Mouse (Mus musculus): ENCODE data around the gene Tob2. TPM values are rescaled to one million over a fixed set of nuclear protein-coding genes. Genes with fewer than 3 reads are reported as not detected.

The Tob2 gene
- polyA plus RNA-seq, 1 experiment: not detected

- 82% methylated on average over 7 of the region's 7 CpGs for WGBS
- Histone ChIP-seq H3K27ac (ENCODE audit: insufficient read depth, low read depth, low read length) (no peak overlapping the region), H3K4me1 (ENCODE audit: control insufficient read depth, insufficient read depth, low read length) (peaks cover 7% of the 10 kb centered on the region), H3K4me3 (ENCODE audit: insufficient read depth, low read depth, low read length) (no peak overlapping the region)
- TF ChIP-seq CTCF (IDR thresholded peaks at IDR 0.05; ENCODE audit: insufficient read depth, low read depth, low read length): no peak
- TF ChIP-seq POLR2A (IDR thresholded peaks at IDR 0.05; ENCODE audit: insufficient read depth, low read depth, low read length): no peak
These were observed 30.0 kb downstream of the Tob2 start for GRCm38 (mm10) chr15:81828426-81829207.

GRCm38 (mm10) chr15:81824832-81825231 is 33.8 kb downstream of the Tob2 start:
- WGBS: 73% methylated on average over 3 of the region's 3 CpGs

GRCm38 (mm10) chr15:81822631-81823030 is 36.0 kb downstream of the Tob2 start:
- H3K4me3 ChIP-seq (ENCODE audit: insufficient read depth, low read depth, low read length): no peak overlapping the region
- no peak overlapping the region for H3K27ac ChIP-seq (ENCODE audit: insufficient read depth, low read depth, low read length)
- WGBS: 85% methylated on average over 3 of the region's 3 CpGs
- H3K4me1 ChIP-seq (ENCODE audit: control insufficient read depth, insufficient read depth, low read length): no peaks in the 10 kb centered on the region
- TF ChIP-seq POLR2A (IDR thresholded peaks at IDR 0.05; ENCODE audit: insufficient read depth, low read depth, low read length) (no peak), CTCF (IDR thresholded peaks at IDR 0.05; ENCODE audit: insufficient read depth, low read depth, low read length) (no peak)

More at GRCm38 (mm10) chr15:81824832-81825231, 33.8 kb downstream of the Tob2 start:
- H3K4me1 ChIP-seq (ENCODE audit: control insufficient read depth, insufficient read depth, low read length): no peaks in the 10 kb centered on the region
- TF ChIP-seq POLR2A (IDR thresholded peaks at IDR 0.05; ENCODE audit: insufficient read depth, low read depth, low read length) (no peak), CTCF (IDR thresholded peaks at IDR 0.05; ENCODE audit: insufficient read depth, low read depth, low read length) (no peak)
- H3K27ac ChIP-seq (ENCODE audit: insufficient read depth, low read depth, low read length): no peak overlapping the region
- H3K4me3 ChIP-seq (ENCODE audit: insufficient read depth, low read depth, low read length): no peak overlapping the region

- Histone ChIP-seq H3K4me3 (ENCODE audit: insufficient read depth, low read depth, low read length) (no peak overlapping the region), H3K4me1 (ENCODE audit: control insufficient read depth, insufficient read depth, low read length) (peaks cover 9% of the 10 kb centered on the region), H3K27ac (ENCODE audit: insufficient read depth, low read depth, low read length) (no peak overlapping the region)
- TF ChIP-seq CTCF (IDR thresholded peaks at IDR 0.05; ENCODE audit: insufficient read depth, low read depth, low read length): no peak
- no peak for TF ChIP-seq POLR2A (IDR thresholded peaks at IDR 0.05; ENCODE audit: insufficient read depth, low read depth, low read length)
- 90% methylated on average over 3 of the region's 3 CpGs for WGBS
These were observed 40.2 kb downstream of the Tob2 start for GRCm38 (mm10) chr15:81818404-81818803.

- H3K4me3 ChIP-seq (ENCODE audit: insufficient read depth, low read depth, low read length): no peak overlapping the region
- peaks cover 13% of the 10 kb centered on the region for H3K4me1 ChIP-seq (ENCODE audit: control insufficient read depth, insufficient read depth, low read length)
- TF ChIP-seq CTCF (IDR thresholded peaks at IDR 0.05; ENCODE audit: insufficient read depth, low read depth, low read length): no peak
- TF ChIP-seq POLR2A (IDR thresholded peaks at IDR 0.05; ENCODE audit: insufficient read depth, low read depth, low read length): no peak
- 63% methylated on average over 12 of the region's 12 CpGs for WGBS
- H3K27ac ChIP-seq (ENCODE audit: insufficient read depth, low read depth, low read length): no peak overlapping the region
These were observed 43.8 kb downstream of the Tob2 start for GRCm38 (mm10) chr15:81814716-81815370.

- Histone ChIP-seq H3K4me3 (ENCODE audit: insufficient read depth, low read depth, low read length) (no peak overlapping the region), H3K27ac (ENCODE audit: insufficient read depth, low read depth, low read length) (peak overlapping the region; percentile 14; the same call in 1 of the 2 replicates), H3K4me1 (ENCODE audit: control insufficient read depth, insufficient read depth, low read length) (peaks cover 13% of the 10 kb centered on the region)
- no peak for TF ChIP-seq CTCF (IDR thresholded peaks at IDR 0.05; ENCODE audit: insufficient read depth, low read depth, low read length)
- no peak for TF ChIP-seq POLR2A (IDR thresholded peaks at IDR 0.05; ENCODE audit: insufficient read depth, low read depth, low read length)
- 18% methylated on average over 5 of the region's 5 CpGs for WGBS
These were observed 44.5 kb downstream of the Tob2 start for GRCm38 (mm10) chr15:81813986-81814705.

GRCm38 (mm10) chr15:81812696-81813631 is 45.6 kb downstream of the Tob2 start:
- peaks cover 15% of the 10 kb centered on the region for H3K4me1 ChIP-seq (ENCODE audit: control insufficient read depth, insufficient read depth, low read length)
- peak overlapping the region; percentile 17; the same call in 1 of the 2 replicates for H3K4me3 ChIP-seq (ENCODE audit: insufficient read depth, low read depth, low read length)
- H3K27ac ChIP-seq (ENCODE audit: insufficient read depth, low read depth, low read length): peak overlapping the region; percentile 29
- WGBS: 42% methylated on average over 7 of the region's 7 CpGs
- TF ChIP-seq CTCF (IDR thresholded peaks at IDR 0.05; ENCODE audit: insufficient read depth, low read depth, low read length) (no peak), POLR2A (IDR thresholded peaks at IDR 0.05; ENCODE audit: insufficient read depth, low read depth, low read length) (no peak)

GRCm38 (mm10) chr15:81812287-81812686 is 46.3 kb downstream of the Tob2 start:
- Histone ChIP-seq H3K27ac (ENCODE audit: insufficient read depth, low read depth, low read length) (peak overlapping the region; percentile 29), H3K4me1 (ENCODE audit: control insufficient read depth, insufficient read depth, low read length) (peaks cover 18% of the 10 kb centered on the region), H3K4me3 (ENCODE audit: insufficient read depth, low read depth, low read length) (peak overlapping the region; percentile 75)
- TF ChIP-seq CTCF (IDR thresholded peaks at IDR 0.05; ENCODE audit: insufficient read depth, low read depth, low read length): no peak
- TF ChIP-seq POLR2A (IDR thresholded peaks at IDR 0.05; ENCODE audit: insufficient read depth, low read depth, low read length): no peak
- 5% methylated on average over 3 of the region's 3 CpGs for WGBS
